Comparison of ENCODE assay signal across 20 mouse cellular contexts in genomic region chr2:157136646-157137045, GRCm38 (mm10). TPM values are rescaled to one million over a fixed set of nuclear protein-coding genes. Genes with fewer than 3 reads are reported as not detected.
DNase-seq lines count a peak whose midpoint lies in the region; ATAC-seq lines count a peak whose summit lies in the region.
"Had no signal": no experiment of that assay in that cellular context is flagged by ENCODE, and none has a peak within 500 bp of the region (broad histone marks: within the 10 kb centered on the region; RNA-seq: fewer than 3 reads in every experiment).

No protein-coding gene starts in this region.

- no peaks in the 10 kb centered on the region for H3K27me3 ChIP-seq in liver, embryonic 15.5 days
- H3K27me3 ChIP-seq in embryonic facial prominence, embryonic 15.5 days, result no peaks in the 10 kb centered on the region
- no peaks in the 10 kb centered on the region for H3K27me3 ChIP-seq in limb, embryonic 10.5 days (ENCODE audit: low read depth, poor library complexity, severe bottlenecking)
- H3K27me3 ChIP-seq: heart, embryonic 13.5 days; megakaryocyte, embryonic 14.5 days had no signal

- no peaks in the 10 kb centered on the region for H3K9me3 ChIP-seq in liver, embryonic 15.5 days (replicated peaks)
- no peaks in the 10 kb centered on the region for H3K9me3 ChIP-seq in embryonic facial prominence, embryonic 15.5 days (replicated peaks)
- H3K9me3 ChIP-seq in limb, embryonic 10.5 days (replicated peaks), result no peaks in the 10 kb centered on the region; the same call in 1 of the 2 replicates
- H3K9me3 ChIP-seq: megakaryocyte, embryonic 14.5 days had no signal

- H3K36me3 ChIP-seq in liver, embryonic 15.5 days (replicated peaks), result no peaks in the 10 kb centered on the region
- no peaks in the 10 kb centered on the region for H3K36me3 ChIP-seq in embryonic facial prominence, embryonic 15.5 days
- no peaks in the 10 kb centered on the region for H3K36me3 ChIP-seq in limb, embryonic 10.5 days
- H3K36me3 ChIP-seq: heart, embryonic 13.5 days; hindbrain, embryonic 10.5 days had no signal

- peaks cover 55% of the 10 kb centered on the region for H3K4me1 ChIP-seq in liver, embryonic 15.5 days (replicated peaks)
- peaks cover 10% of the 10 kb centered on the region for H3K4me1 ChIP-seq in embryonic facial prominence, embryonic 15.5 days
- H3K4me1 ChIP-seq in limb, embryonic 10.5 days, result peaks cover 16% of the 10 kb centered on the region

- H3K27ac ChIP-seq in liver, embryonic 15.5 days (replicated peaks), result peak overlapping the region; percentile 41
- H3K27ac ChIP-seq in embryonic facial prominence, embryonic 15.5 days (replicated peaks), result peak overlapping the region; percentile 7; the same call in 1 of the 2 replicates
- no peak overlapping the region for H3K27ac ChIP-seq in limb, embryonic 10.5 days
- H3K27ac ChIP-seq: heart, embryonic 13.5 days; hindbrain, embryonic 10.5 days had no signal

- H3K4me3 ChIP-seq in liver, embryonic 15.5 days (replicated peaks), result no peak overlapping the region
- H3K4me3 ChIP-seq in embryonic facial prominence, embryonic 15.5 days (replicated peaks), result no peak overlapping the region
- H3K4me3 ChIP-seq in limb, embryonic 10.5 days, result no peak overlapping the region
- H3K4me3 ChIP-seq: heart, embryonic 13.5 days; hindbrain, embryonic 10.5 days; megakaryocyte, embryonic 14.5 days; myocyte had no signal

- H3K9ac ChIP-seq in liver, embryonic 15.5 days, result no peak overlapping the region
- no peak overlapping the region for H3K9ac ChIP-seq in embryonic facial prominence, embryonic 15.5 days
- H3K9ac ChIP-seq: heart, embryonic 13.5 days had no signal

- WGBS in liver, embryonic 15.5 days (ENCODE audit: insufficient replicate concordance), result 53% methylated on average over 2 of the region's 2 CpGs
- WGBS in embryonic facial prominence, embryonic 15.5 days, result 57% methylated on average over 2 of the region's 2 CpGs
- 94% methylated on average over 2 of the region's 2 CpGs for WGBS in limb, embryonic 10.5 days

- no peak for ATAC-seq in liver, embryonic 15.5 days (ENCODE audit: insufficient read depth)
- ATAC-seq in embryonic facial prominence, embryonic 15.5 days (ENCODE audit: insufficient number of reproducible peaks, low FRiP score, low TSS enrichment, low read depth), result no peak
- ATAC-seq: activated CD4-positive, CD25-positive, alpha-beta regulatory T cell, adult 4 months; forebrain, embryonic 16.5 days had no signal

- no peak overlapping the region for H3K4me2 ChIP-seq in liver, embryonic 15.5 days
- no peak overlapping the region for H3K4me2 ChIP-seq in embryonic facial prominence, embryonic 15.5 days (replicated peaks)
- H3K4me2 ChIP-seq: heart, embryonic 13.5 days had no signal

- peak; percentile 20 for DNase-seq in cerebellum, adult 9-11 months
- no peak for DNase-seq in cerebellum, postnatal 14 days
- DNase-seq in liver (no peak), 3T3-L1 (ENCODE audit: low read depth, low spot score) (peak; percentile 54)
- DNase-seq in limb, embryonic 10.5 days (ENCODE audit: low spot score), result no peak
- no peak for DNase-seq in layer of hippocampus, adult 8-10 months (ENCODE audit: low spot score in 2 of 2)
- DNase-seq: gastrocnemius, postnatal 36 days; kidney, adult 8-10 months; thymus, adult 2 months had no signal

RNA-seq across cellular contexts. Expression of gene Samhd1, which starts 1.6 kb away (rescaled TPM):
- polyA plus RNA-seq in liver, embryonic 15.5 days (2015; fragmentation: Nextera tagmentation; extraction: Ambion mirVana), result 15.2 and 18.1 TPM in 2 replicates
- polyA plus RNA-seq in embryonic facial prominence, embryonic 15.5 days (2015; fragmentation: Nextera tagmentation; extraction: Ambion mirVana), result 22.7 and 24.0 TPM in 2 replicates
- 24.0 and 27.3 TPM in 2 replicates for polyA plus RNA-seq in limb, embryonic 10.5 days (2016; fragmentation: Nextera tagmentation; extraction: Ambion mirVana)
- total RNA-seq in layer of hippocampus, adult 8-10 months (2022), result 10 to 100 TPM; 15.7 to 19.7 (median 18.4) TPM

RNA-seq across cellular contexts. Expression of gene Tldc2, which starts 49.8 kb away (rescaled TPM):
- polyA plus RNA-seq in liver, embryonic 15.5 days (2015; fragmentation: Nextera tagmentation; extraction: Ambion mirVana), result not detected in 2 replicates
- not detected in 2 replicates for polyA plus RNA-seq in embryonic facial prominence, embryonic 15.5 days (2015; fragmentation: Nextera tagmentation; extraction: Ambion mirVana)
- polyA plus RNA-seq in limb, embryonic 10.5 days (2016; fragmentation: Nextera tagmentation; extraction: Ambion mirVana), result not detected in 2 replicates
- total RNA-seq in layer of hippocampus, adult 8-10 months (2022), result not detected
- total RNA-seq: gastrocnemius, postnatal 36 days; left cerebral cortex, adult 8-10 months; MEL had no signal
- polyA plus RNA-seq: activated CD4-positive, CD25-positive, alpha-beta regulatory T cell, adult 4 months; forebrain, embryonic 16.5 days; heart, embryonic 13.5 days; hindbrain, embryonic 10.5 days; limb, embryonic 14.5 days; myocyte; thymus, adult 2 months had no signal

RNA-seq across cellular contexts. Expression of gene Soga1, which starts 57.6 kb away (rescaled TPM):
- polyA plus RNA-seq in liver, embryonic 15.5 days (2015; fragmentation: Nextera tagmentation; extraction: Ambion mirVana), result 1.4 and 1.7 TPM in 2 replicates
- polyA plus RNA-seq in embryonic facial prominence, embryonic 15.5 days (2015; fragmentation: Nextera tagmentation; extraction: Ambion mirVana), result 3.5 and 4.4 TPM in 2 replicates
- 5.3 and 5.7 TPM in 2 replicates for polyA plus RNA-seq in limb, embryonic 10.5 days (2016; fragmentation: Nextera tagmentation; extraction: Ambion mirVana)
- total RNA-seq in layer of hippocampus, adult 8-10 months (2022), result 10 to 100 TPM; 30.9 to 38.3 (median 34.4) TPM

Comparison
In these comparisons a context has a peak if more than half of its experiments do, and no peak if none do; other contexts are left out.
1. DNase-seq: peak in cerebellum, adult 9-11 months (single experiment) and 3T3-L1 (single experiment); none in cerebellum, postnatal 14 days (0 of 2), liver (single experiment), limb, embryonic 10.5 days (single experiment) and layer of hippocampus, adult 8-10 months (0 of 2).